Mouse (Mus musculus) thymus, postnatal 36 days (tissue): ENCODE results near the gene Kif6.

Experiments used
- DNase-seq, 2 experiments: peaks; one replicate each; pipeline ENCODE4 v3.0.0; 2022; ENCODE audit warnings: mixed read lengths in 2 of 2

The Kif6 gene

DNA sequence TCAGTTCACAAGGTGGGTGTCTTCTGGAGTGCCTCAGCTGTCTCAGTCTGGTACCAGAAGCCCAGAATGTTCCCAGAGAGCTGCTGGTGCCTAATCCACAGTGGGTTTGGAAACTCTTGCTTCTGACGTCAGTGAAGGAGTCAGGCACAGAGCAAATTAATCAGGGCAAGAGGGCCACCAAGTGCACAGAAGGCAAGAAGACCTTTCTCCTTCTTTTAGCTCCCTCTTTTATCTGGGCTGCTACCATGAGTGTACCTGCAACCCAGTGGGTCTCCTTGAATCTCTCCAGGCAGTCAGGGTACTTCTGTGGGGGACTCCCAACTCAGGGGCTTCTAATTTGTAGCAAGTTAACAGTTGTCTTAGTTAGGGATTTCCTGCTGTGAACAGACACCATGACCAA lies 178.0 kb downstream of the Kif6 start:
- no peak for DNase-seq

DNA sequence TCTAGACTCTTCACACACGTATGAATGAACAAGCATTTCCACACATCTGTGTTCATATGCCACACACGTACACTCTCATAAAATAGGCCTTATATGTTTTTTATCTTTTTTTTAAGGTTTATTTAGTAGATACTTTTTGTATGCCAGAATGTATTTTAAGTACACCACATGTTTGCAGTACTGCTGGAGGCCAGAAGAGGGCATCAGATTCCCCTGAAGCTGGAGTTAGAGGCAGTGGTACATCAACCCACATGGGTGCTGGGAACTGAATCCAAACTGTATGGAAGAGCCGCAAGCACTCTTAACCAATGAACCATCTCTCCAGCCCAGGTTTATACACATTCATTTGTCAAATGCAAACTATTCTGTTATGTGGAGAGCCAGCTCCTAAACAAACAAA lies 179.0 kb downstream of the Kif6 start:
- no peak for DNase-seq

- no peak for DNase-seq
Measured at GRCm38 (mm10) chr17:49795241-49795640, 180.3 kb downstream of the Kif6 start.

DNA sequence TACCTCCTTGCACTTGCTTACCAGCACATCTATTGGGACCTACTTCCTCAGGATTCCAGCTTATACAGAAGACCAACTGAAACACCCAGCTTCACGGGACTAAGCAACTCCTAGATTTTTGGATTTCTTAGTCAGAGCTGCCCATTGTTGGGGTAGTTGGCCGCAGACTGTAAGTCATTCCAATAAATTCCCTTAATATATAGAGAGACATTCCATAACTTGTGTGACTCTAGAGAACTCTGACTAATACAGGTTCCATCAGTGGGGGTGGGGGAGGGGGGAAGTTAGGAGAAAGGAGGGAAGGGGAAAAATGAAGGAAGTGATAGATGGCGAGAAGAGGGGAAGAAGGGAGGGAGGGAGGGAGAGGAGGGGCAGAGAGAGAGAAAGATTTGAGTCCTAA lies 181.2 kb downstream of the Kif6 start:
- no peak for DNase-seq

GRCm38 (mm10) chr17:49799168-49799567 lies 184.2 kb downstream of the Kif6 start:
- DNase-seq = no peak

- no peak for DNase-seq
Measured at GRCm38 (mm10) chr17:49800157-49800556, 185.2 kb downstream of the Kif6 start.

DNA sequence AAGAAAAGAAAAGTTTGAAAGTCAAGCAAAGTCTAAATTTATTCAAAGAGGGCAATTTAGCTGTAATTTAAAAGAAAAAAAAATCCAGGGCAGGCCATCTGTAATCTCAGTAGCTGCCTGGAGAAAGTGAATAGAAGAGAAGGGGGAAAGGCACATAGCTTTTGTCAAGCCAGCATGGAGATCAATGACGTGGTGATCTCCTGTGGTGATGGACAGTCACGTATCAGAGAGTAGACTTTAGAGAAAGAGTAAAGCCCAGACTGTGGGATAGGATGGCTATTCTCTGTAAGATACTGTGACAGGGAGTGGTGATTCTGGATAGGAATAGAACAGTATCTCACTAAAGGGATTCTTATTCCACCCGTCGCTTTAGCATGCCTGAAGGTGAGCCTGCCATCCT lies 192.5 kb downstream of the Kif6 start:
- no peak for DNase-seq

GRCm38 (mm10) chr17:49808712-49809343 lies 193.9 kb downstream of the Kif6 start:
- no peak for DNase-seq

DNA sequence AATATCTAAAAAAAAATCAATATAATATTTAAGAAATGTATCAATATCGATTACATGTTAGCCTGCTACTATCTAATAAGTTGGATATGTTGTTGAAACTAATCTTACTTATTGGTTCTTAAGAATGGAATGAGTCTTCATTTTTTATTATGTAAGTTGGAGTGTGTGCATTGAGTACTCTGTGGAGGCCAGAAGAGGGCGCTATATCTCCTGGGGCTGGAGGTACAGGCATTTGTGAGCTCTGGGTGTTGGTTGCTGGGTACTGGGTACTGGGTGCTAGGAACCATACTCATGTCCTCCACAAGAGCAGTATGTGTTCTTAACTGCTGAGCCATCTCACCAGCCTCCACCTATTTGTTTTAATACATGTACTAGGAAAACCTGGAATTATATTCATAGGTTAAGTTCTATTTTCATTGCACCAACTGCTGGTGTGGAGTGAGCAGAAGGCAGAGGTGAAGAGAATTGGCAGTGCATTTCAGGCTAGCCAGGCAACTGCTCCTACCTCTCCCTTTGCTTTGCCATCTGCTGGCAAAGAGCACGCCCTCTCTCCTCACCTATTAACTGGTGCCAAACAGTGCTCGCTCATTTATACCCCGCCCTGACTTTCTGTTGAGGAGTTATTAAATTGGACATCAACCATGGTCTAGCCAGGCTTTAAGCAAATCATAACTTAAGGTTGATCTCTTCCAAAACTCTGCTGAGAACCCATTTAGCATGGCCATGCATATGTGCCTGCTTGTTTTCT lies 199.1 kb downstream of the Kif6 start:
- DNase-seq = no peak

- DNase-seq = no peak
Measured at GRCm38 (mm10) chr17:49816067-49816565, 201.2 kb downstream of the Kif6 start.

DNA sequence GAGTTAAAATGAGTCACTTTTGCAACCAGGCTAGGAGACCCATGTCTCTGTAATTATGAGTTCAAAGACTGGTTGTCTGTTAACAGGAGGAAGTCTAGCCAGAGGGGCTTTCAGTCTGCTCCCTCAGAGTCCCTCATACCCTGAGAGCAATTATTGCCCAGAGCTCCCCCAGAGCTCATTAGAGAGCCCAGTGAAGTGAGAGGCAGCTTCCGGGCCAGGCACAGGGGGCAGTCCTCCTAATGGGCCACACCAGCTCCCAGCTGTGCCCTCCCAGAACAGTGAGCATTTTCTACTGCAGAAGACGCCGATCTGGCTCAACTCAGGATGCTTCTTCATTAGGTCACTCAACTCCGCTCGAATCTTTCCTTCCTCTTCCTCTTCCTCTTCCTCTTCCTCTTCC lies 201.8 kb downstream of the Kif6 start:
- no peak for DNase-seq

DNA sequence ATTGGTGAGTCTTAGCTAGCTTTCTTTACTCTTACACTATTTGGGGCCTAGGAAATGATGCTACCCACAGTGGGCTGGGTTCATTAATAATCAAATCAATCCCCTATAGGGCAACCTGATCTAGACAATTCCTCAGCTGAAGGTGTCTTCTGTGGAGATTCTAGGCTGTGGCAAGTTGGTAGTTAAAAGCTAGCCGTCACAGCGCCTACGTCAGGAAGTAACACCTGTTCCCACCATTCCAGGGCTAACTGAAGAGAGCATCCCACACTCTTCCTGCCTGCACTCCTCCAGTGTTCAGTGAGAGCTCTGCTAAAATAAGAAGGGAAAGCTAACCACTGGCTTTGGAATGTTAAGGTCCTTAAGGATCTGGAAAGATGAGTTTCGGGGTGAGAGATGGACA lies 205.3 kb downstream of the Kif6 start:
- DNase-seq = no peak

DNA sequence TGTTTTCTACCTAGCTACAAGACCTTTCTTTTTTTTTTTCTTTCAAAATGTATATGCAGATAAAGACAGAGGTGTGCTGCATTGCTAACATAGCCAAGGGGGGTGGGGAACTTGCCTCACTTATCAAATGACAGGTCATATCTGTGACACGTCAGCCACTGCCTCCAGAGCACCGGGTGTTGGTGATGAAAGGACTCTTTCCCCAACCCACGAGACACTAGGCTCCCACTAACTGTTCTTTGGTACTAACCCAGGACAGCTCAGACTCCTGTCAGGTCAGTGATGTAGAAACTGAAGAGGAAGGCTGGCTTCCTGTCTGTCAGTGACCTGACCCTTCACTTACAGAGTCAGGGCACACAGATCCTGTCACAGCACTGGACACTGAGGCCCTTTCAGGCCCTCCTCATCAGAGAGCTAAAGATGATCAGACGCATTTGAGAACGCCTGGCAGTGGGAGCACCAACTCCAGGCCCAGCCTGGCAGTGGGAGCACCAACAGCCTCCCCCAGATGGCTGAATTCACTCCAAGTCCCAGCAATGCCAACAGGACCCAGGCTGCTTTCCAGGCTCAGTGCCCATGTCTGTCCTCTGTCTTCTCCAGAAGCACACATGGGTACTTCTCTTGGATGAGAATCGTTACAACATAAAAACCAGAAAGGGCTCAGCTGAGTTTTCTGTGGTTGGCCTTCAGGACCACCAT lies 209.4 kb downstream of the Kif6 start:
- no peak for DNase-seq

- no peak for DNase-seq
Measured at GRCm38 (mm10) chr17:49824841-49825450, 210.0 kb downstream of the Kif6 start.

DNA sequence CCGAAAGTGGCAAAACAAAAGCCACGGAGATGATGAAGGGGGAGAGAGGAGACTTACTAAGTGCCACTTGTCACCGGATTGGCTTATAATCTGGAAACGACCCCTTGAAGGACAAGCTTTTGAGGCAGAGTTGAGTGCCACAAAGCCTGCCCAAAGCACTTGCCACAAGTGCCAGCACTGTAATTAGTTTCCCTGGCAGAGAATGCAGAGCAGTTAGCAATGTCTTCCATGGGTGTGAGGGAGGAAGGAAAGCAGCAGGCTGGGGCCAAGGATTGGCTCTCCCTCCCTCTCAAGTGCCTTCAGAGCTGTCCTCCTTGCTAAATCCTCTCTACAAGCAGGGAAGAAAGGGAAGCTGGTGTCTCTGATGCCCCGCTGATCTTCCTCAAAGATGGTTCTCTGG lies 210.9 kb downstream of the Kif6 start:
- no peak for DNase-seq

DNA sequence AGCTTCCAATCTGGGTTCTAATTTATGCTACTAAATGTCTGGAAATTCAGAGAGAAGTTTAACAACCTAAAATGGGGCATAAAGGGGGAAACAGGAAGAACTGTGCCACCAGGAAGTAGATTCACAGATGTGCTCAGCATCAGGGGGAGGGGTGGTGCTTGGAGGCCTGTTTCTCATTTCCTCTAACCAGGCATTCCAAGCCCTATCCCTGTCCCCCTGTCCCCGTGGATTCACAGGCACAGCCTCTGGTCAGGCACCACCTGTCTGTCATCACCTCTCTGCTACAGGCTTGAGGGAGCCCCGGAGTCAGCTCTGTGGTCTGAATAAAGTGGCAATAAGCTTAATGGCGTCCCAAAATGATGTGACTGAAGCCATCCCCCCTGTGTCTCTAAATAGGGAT lies 216.8 kb downstream of the Kif6 start:
- no peak for DNase-seq

- no peak for DNase-seq
Measured at GRCm38 (mm10) chr17:49834044-49834545, 219.2 kb downstream of the Kif6 start.

GRCm38 (mm10) chr17:49837417-49837816 lies 222.5 kb downstream of the Kif6 start:
- DNase-seq = no peak

DNA sequence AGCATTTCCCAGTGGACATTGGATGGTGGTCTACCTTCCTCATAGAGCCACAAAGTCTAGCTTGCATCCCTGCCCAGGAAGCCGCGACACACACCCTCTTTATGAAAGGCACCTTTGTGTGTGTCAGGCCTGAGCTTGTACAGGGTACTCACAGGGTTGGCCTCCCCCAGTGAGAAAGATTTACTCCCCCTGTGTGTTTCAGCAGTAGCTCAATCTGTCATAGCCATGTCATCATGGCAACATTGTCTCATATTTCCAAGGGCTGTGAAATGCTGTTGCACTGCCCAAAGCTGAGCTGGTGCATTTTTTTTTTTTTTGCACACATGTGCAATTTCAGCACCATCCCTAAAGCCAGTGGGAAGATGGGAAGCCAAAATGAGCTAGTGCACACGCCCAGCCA lies 224.3 kb downstream of the Kif6 start:
- no peak for DNase-seq

- DNase-seq = no peak
Measured at GRCm38 (mm10) chr17:49851210-49851609, 236.3 kb downstream of the Kif6 start.

DNA sequence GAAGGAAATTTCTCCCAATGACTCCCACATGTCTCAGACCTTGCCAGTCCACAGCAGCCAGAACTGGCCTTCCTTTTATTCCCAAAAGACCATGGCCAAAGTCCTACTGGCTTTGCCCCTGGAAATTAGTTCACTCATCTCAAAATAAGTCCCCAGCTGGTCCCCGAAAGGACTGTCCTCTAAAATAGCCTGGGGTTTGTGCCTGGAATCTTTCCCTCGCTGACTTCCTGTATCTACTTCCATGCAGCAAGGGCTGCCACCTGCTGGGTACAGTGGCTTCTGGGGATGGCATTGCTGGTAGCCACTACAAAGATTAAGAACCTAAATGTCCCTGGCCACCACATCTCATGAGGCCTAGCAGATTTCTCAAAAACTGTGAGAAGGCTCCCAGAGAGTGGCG lies 237.2 kb downstream of the Kif6 start:
- DNase-seq = no peak

DNA sequence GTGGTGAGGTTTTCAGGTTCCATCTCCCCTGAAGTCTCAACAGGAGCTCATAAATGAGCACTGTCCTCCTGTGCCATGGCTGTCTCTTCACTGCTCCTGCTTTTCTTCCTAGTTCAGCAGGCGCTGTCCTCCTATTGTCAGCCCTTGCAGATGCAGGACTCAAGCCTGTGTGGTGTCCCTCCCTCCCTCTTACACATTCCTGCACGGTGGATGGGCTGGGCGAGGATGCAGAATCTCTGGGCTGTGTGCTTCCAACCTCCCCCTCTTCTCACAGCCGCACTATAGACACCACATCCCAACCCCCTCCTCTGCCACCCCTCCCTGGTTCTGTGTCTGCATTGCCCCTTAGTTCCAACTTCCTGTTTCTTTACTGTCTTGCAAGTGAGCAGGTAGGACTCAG lies 240.8 kb downstream of the Kif6 start:
- no peak for DNase-seq
